ENCODE assay signal across 27 mouse cellular contexts in the genomic region with DNA sequence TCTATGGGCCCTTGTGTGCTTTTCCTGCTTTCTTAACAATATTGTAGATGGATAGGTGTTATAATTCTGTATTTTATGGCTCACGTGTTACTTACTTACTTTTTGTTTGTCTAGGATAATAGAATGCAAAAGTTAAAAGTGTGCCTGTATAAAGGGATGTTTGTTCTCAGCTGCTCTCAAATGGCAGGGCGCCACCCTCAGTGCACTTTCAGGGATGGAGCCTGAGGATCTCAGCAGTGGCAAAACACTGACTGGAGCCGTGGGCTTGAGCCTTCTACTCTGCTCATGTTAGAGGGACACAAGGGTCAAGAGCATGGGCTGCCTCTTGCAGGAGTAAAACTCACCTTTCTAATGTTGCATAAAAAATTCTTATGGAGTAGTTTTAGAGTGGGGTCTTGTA. TPM values are rescaled to one million over a fixed set of nuclear protein-coding genes. Genes with fewer than 3 reads are reported as not detected.
DNase-seq lines count a peak whose midpoint lies in the region; ATAC-seq and TF ChIP-seq lines count a peak whose summit lies in the region.
"Had no signal": no experiment of that assay in that cellular context is flagged by ENCODE, and none has a peak within 500 bp of the region (broad histone marks: within the 10 kb centered on the region; RNA-seq: fewer than 3 reads in every experiment).

No protein-coding gene starts in this region.

- no peak overlapping the region for H3K9ac ChIP-seq in kidney, embryonic 14.5 days (ENCODE audit: low read depth, low read length)
- H3K9ac ChIP-seq in neural tube, embryonic 15.5 days (replicated peaks) = no peak overlapping the region
- H3K9ac ChIP-seq: embryonic facial prominence, embryonic 12.5 days; embryonic facial prominence, embryonic 15.5 days; forebrain, postnatal 0 days; hindbrain, embryonic 12.5 days had no signal

- peak; percentile 50 for DNase-seq in kidney, adult 2 months
- DNase-seq in kidney, adult 9 months = peak; percentile 53
- peak; percentile 13 for DNase-seq in kidney, postnatal 14 days
- DNase-seq in testis, postnatal 10 days (ENCODE audit: low spot score) = no peak
- DNase-seq: adrenal gland, adult 2 months; adrenal gland, postnatal 14 days; cerebellum, adult 11 months; cerebellum, adult 2 months; cerebellum, adult 9-11 months; cerebellum, postnatal 25 days; forebrain, postnatal 0 days; gastrocnemius, adult 2 months; gastrocnemius, postnatal 14 days; heart, adult 11 months had no signal

- H3K36me3 ChIP-seq in kidney, adult 2 months (ENCODE audit: control insufficient read depth, insufficient read depth, low read length) = no peaks in the 10 kb centered on the region
- no peaks in the 10 kb centered on the region for H3K36me3 ChIP-seq in kidney, embryonic 14.5 days (ENCODE audit: control insufficient read depth, insufficient read depth, low read length)
- no peaks in the 10 kb centered on the region for H3K36me3 ChIP-seq in neural tube, embryonic 15.5 days
- H3K36me3 ChIP-seq: embryonic facial prominence, embryonic 12.5 days; embryonic facial prominence, embryonic 15.5 days; hindbrain, embryonic 12.5 days had no signal

- no peak for ATAC-seq in kidney, embryonic 14.5 days (ENCODE audit: low FRiP score, low TSS enrichment)
- ATAC-seq in neural tube, embryonic 15.5 days (ENCODE audit: low FRiP score) = no peak
- ATAC-seq: CD4-positive, CD25-positive, alpha-beta regulatory T cell, adult 4 months; forebrain, embryonic 14.5 days; forebrain, postnatal 0 days had no signal

- TF ChIP-seq POLR2A in kidney, adult 2 months (IDR thresholded peaks at IDR 0.05; ENCODE audit: low read depth, low read length) = no peak

- H3K27me3 ChIP-seq in kidney, adult 2 months (replicated peaks; ENCODE audit: control insufficient read depth, insufficient read depth, low read length) = no peaks in the 10 kb centered on the region
- H3K27me3 ChIP-seq in kidney, embryonic 14.5 days (ENCODE audit: control insufficient read depth, insufficient read depth, low read length) = no peaks in the 10 kb centered on the region
- no peaks in the 10 kb centered on the region for H3K27me3 ChIP-seq in neural tube, embryonic 15.5 days (replicated peaks)
- H3K27me3 ChIP-seq: embryonic facial prominence, embryonic 12.5 days; embryonic facial prominence, embryonic 15.5 days; hindbrain, embryonic 12.5 days had no signal

- peaks cover 3% of the 10 kb centered on the region; the same call in 1 of the 2 replicates for H3K4me1 ChIP-seq in kidney, adult 2 months (ENCODE audit: control insufficient read depth, insufficient read depth, low read length)
- H3K4me1 ChIP-seq in kidney, embryonic 14.5 days (ENCODE audit: control insufficient read depth, insufficient read depth, low read length) = no peaks in the 10 kb centered on the region
- no peaks in the 10 kb centered on the region for H3K4me1 ChIP-seq in neural tube, embryonic 15.5 days
- H3K4me1 ChIP-seq: embryonic facial prominence, embryonic 12.5 days; embryonic facial prominence, embryonic 15.5 days; hindbrain, embryonic 12.5 days had no signal

- no peaks in the 10 kb centered on the region for H3K9me3 ChIP-seq in kidney, embryonic 14.5 days (ENCODE audit: control insufficient read depth, low read length)
- no peaks in the 10 kb centered on the region for H3K9me3 ChIP-seq in neural tube, embryonic 15.5 days (replicated peaks)
- H3K9me3 ChIP-seq: embryonic facial prominence, embryonic 12.5 days; embryonic facial prominence, embryonic 15.5 days; hindbrain, embryonic 12.5 days had no signal

- WGBS in kidney, adult 2 months = 41% methylated on average over 3 of the region's 3 CpGs
- 71% methylated on average over 3 of the region's 3 CpGs for WGBS in kidney, embryonic 14.5 days
- WGBS in neural tube, embryonic 15.5 days = 76% methylated on average over 3 of the region's 3 CpGs

- H3K27ac ChIP-seq in kidney, adult 2 months (ENCODE audit: insufficient read depth, low read depth, low read length) = peak overlapping the region; percentile 89
- H3K27ac ChIP-seq in kidney, embryonic 14.5 days (ENCODE audit: low read depth, low read length) = no peak overlapping the region
- H3K27ac ChIP-seq in neural tube, embryonic 15.5 days (replicated peaks) = no peak overlapping the region
- H3K27ac ChIP-seq: embryonic facial prominence, embryonic 12.5 days; embryonic facial prominence, embryonic 15.5 days; gastrocnemius, adult 2 months; hindbrain, embryonic 12.5 days had no signal

- peak; percentile 17; the same call in 1 of the 2 replicates for TF ChIP-seq CTCF in kidney, adult 2 months (conservative IDR thresholded peaks at IDR 0.05; ENCODE audit: insufficient read depth, insufficient read length, low read depth, low read length)

- H3K4me2 ChIP-seq in kidney, embryonic 14.5 days (replicated peaks; ENCODE audit: low read depth, low read length) = no peak overlapping the region
- H3K4me2 ChIP-seq in neural tube, embryonic 15.5 days = no peak overlapping the region
- H3K4me2 ChIP-seq: embryonic facial prominence, embryonic 12.5 days; embryonic facial prominence, embryonic 15.5 days; heart, embryonic 11.5 days; hindbrain, embryonic 12.5 days had no signal

- peak overlapping the region; percentile 50 for H3K4me3 ChIP-seq in kidney, adult 2 months (ENCODE audit: insufficient read depth, low read depth, low read length)
- no peak overlapping the region for H3K4me3 ChIP-seq in kidney, embryonic 14.5 days (ENCODE audit: low read length)
- no peak overlapping the region for H3K4me3 ChIP-seq in neural tube, embryonic 15.5 days (replicated peaks)
- H3K4me3 ChIP-seq: embryonic facial prominence, embryonic 12.5 days; embryonic facial prominence, embryonic 15.5 days; gastrocnemius, adult 2 months; hindbrain, embryonic 12.5 days had no signal

RNA-seq across cellular contexts. Expression of a gene that starts 1.7 kb away (rescaled TPM):
- 486 and 522 TPM in 2 replicates for polyA plus RNA-seq in kidney, adult 2 months (2012; rRNA removed)
- polyA plus RNA-seq in kidney, embryonic 14.5 days (2014; fragmentation: Nextera tagmentation; extraction: Ambion mirVana) = not detected in 2 replicates
- polyA plus RNA-seq in neural tube, embryonic 15.5 days (2015; fragmentation: Nextera tagmentation; extraction: Ambion mirVana) = not detected in 2 replicates
- polyA plus RNA-seq: C2C12; cerebellum, adult 2 months; embryonic facial prominence, embryonic 12.5 days; embryonic facial prominence, embryonic 15.5 days; forebrain, embryonic 11.5 days; forebrain, embryonic 14.5 days; forebrain, postnatal 0 days; frontal cortex, adult 2 months; heart, embryonic 11.5 days; heart, embryonic 14.5 days; heart, postnatal 0 days; hindbrain, embryonic 12.5 days had no signal

Comparison
In these comparisons a context has a peak if more than half of its experiments do, and no peak if none do; other contexts are left out.
1. RNA of a gene that starts 1.7 kb away (polyA plus RNA-seq): 486 to 522 TPM in kidney, adult 2 months; not detected in neural tube, embryonic 15.5 days and not detected in kidney, embryonic 14.5 days; every median in the first group is over 100 times any median in the second.